Mouse (Mus musculus) megakaryocyte-erythroid progenitor cell, adult 5-6 weeks (primary cell): ENCODE data around the gene Nmt1. TPM values are rescaled to one million over a fixed set of nuclear protein-coding genes. Genes with fewer than 3 reads are reported as not detected.

Experiments
- total RNA-seq, 2 experiments: library from RNA; stranded (forward) in 1 of 2; stranded (reverse) in 1 of 2; fragments of 200-1000, 215-1000 nt in 1 of 2; fragments of >200 nt in 1 of 2; fragmentation: Nextera tagmentation in 1 of 2; gene quantifications; 2 replicates each; pipeline ENCODE4 v1.2.3; 2014 to 2017

Nmt1 gene
- total RNA-seq, 2 experiments from 2014 or later = 33.2 to 42.0 TPM

Other genes starting within 250 kb of the Nmt1 start
- gene Gjc1, start 208.5 kb upstream of the Nmt1 start, total RNA-seq (2014; fragmentation: Nextera tagmentation) = not detected in 2 replicates
- gene Gjc1, start 208.5 kb upstream of the Nmt1 start, total RNA-seq (2017) = not detected in 2 replicates
- gene Higd1b, start 192.3 kb upstream of the Nmt1 start, total RNA-seq (2014; fragmentation: Nextera tagmentation) = not detected in 2 replicates
- gene Higd1b, start 192.3 kb upstream of the Nmt1 start, total RNA-seq (2017) = not detected in 2 replicates
- 335 and 342 TPM in 2 replicates for gene Eftud2, start 147.2 kb upstream of the Nmt1 start, total RNA-seq (2014; fragmentation: Nextera tagmentation)
- 171 and 175 TPM in 2 replicates for gene Eftud2, start 147.2 kb upstream of the Nmt1 start, total RNA-seq (2017)
- 2.0 TPM in 1 of 2 replicates, not detected in the other for gene Ccdc103, start 147.0 kb upstream of the Nmt1 start, total RNA-seq (2014; fragmentation: Nextera tagmentation)
- not detected in 2 replicates for gene Ccdc103, start 147.0 kb upstream of the Nmt1 start, total RNA-seq (2017)
- not detected in 2 replicates for gene Fam187a, start 143.0 kb upstream of the Nmt1 start, total RNA-seq (2014; fragmentation: Nextera tagmentation)
- gene Fam187a, start 143.0 kb upstream of the Nmt1 start, total RNA-seq (2017) = not detected in 2 replicates
- gene Gfap, start 127.3 kb upstream of the Nmt1 start, total RNA-seq (2014; fragmentation: Nextera tagmentation) = 0.40 and 1.1 TPM in 2 replicates
- 0.08 and 1.5 TPM in 2 replicates for gene Gfap, start 127.3 kb upstream of the Nmt1 start, total RNA-seq (2017)
- gene Kif18b, start 103.1 kb upstream of the Nmt1 start, total RNA-seq (2014; fragmentation: Nextera tagmentation) = 26.7 and 29.3 TPM in 2 replicates
- 11.4 and 14.5 TPM in 2 replicates for gene Kif18b, start 103.1 kb upstream of the Nmt1 start, total RNA-seq (2017)
- gene C1ql1, start 81.5 kb upstream of the Nmt1 start, total RNA-seq (2014; fragmentation: Nextera tagmentation) = not detected in 2 replicates
- gene C1ql1, start 81.5 kb upstream of the Nmt1 start, total RNA-seq (2017) = not detected in 2 replicates
- 24.5 and 40.3 TPM in 2 replicates for gene Dcakd, start 143 bp downstream of the Nmt1 start, total RNA-seq (2014; fragmentation: Nextera tagmentation)
- gene Dcakd, start 143 bp downstream of the Nmt1 start, total RNA-seq (2017) = 4.0 and 9.3 TPM in 2 replicates
- gene Plcd3, start 73.5 kb downstream of the Nmt1 start, total RNA-seq (2014; fragmentation: Nextera tagmentation) = not detected in 2 replicates
- gene Plcd3, start 73.5 kb downstream of the Nmt1 start, total RNA-seq (2017) = not detected in 2 replicates
- gene Acbd4, start 73.5 kb downstream of the Nmt1 start, total RNA-seq (2014; fragmentation: Nextera tagmentation) = 6.8 and 15.5 TPM in 2 replicates
- 10.8 and 11.4 TPM in 2 replicates for gene Acbd4, start 73.5 kb downstream of the Nmt1 start, total RNA-seq (2017)
- gene Hexim1, start 88.0 kb downstream of the Nmt1 start, total RNA-seq (2014; fragmentation: Nextera tagmentation) = 10.5 and 15.5 TPM in 2 replicates
- gene Hexim1, start 88.0 kb downstream of the Nmt1 start, total RNA-seq (2017) = 22.8 and 32.0 TPM in 2 replicates
- gene Hexim2, start 104.2 kb downstream of the Nmt1 start, total RNA-seq (2014; fragmentation: Nextera tagmentation) = 4.1 and 12.1 TPM in 2 replicates
- gene Hexim2, start 104.2 kb downstream of the Nmt1 start, total RNA-seq (2017) = 1.6 and 7.8 TPM in 2 replicates
- gene Fmnl1, start 142.9 kb downstream of the Nmt1 start, total RNA-seq (2014; fragmentation: Nextera tagmentation) = 32.2 and 35.9 TPM in 2 replicates
- gene Fmnl1, start 142.9 kb downstream of the Nmt1 start, total RNA-seq (2017) = 7.4 and 9.7 TPM in 2 replicates
- not detected in 2 replicates for gene 1700023F06Rik, start 180.4 kb downstream of the Nmt1 start, total RNA-seq (2014; fragmentation: Nextera tagmentation)
- not detected in 2 replicates for gene 1700023F06Rik, start 180.4 kb downstream of the Nmt1 start, total RNA-seq (2017)
- gene Spata32, start 190.2 kb downstream of the Nmt1 start, total RNA-seq (2014; fragmentation: Nextera tagmentation) = not detected in 2 replicates
- gene Spata32, start 190.2 kb downstream of the Nmt1 start, total RNA-seq (2017) = not detected in 2 replicates
- 1.8 and 2.9 TPM in 2 replicates for gene Map3k14, start 239.3 kb downstream of the Nmt1 start, total RNA-seq (2014; fragmentation: Nextera tagmentation)
- gene Map3k14, start 239.3 kb downstream of the Nmt1 start, total RNA-seq (2017) = 1.2 and 3.1 TPM in 2 replicates